Mouse (Mus musculus) heart, adult 2 months (tissue): ENCODE data around the gene Phf13. TPM values are rescaled to one million over a fixed set of nuclear protein-coding genes. Genes with fewer than 3 reads are reported as not detected.
"Not testable (repeated sequence)": the region's sequence is repeated elsewhere in the genome, so short reads cannot be mapped to it uniquely, and the experiment has no call there.

ENCODE experiments used
- DNase-seq, 2 experiments: peaks; one replicate each; pipeline ENCODE4 v3.0.0; 2021
- H3K27ac ChIP-seq: fragments of 200-600 bp; 2 replicates; pipeline ENCODE4 v1.8.1; 2022
- H3K27me3 ChIP-seq: fragments of 200-500 bp; 2 replicates; pipeline ENCODE4 v1.6.1; 2012; ENCODE audit warnings: mild to moderate bottlenecking, low read length, inconsistent platforms, mixed read lengths; ENCODE audit not compliant: control insufficient read depth, insufficient read depth
- H3K36me3 ChIP-seq: fragments of 200-500 bp; 2 replicates; pipeline ENCODE4 v1.6.1; 2012; ENCODE audit warnings: low read length, inconsistent platforms; ENCODE audit not compliant: control insufficient read depth, insufficient read depth
- H3K4me1 ChIP-seq: fragments of 200-500 bp; 2 replicates; pipeline ENCODE4 v1.6.1; 2011; ENCODE audit warnings: low read length; ENCODE audit not compliant: control insufficient read depth, insufficient read depth
- H3K4me3 ChIP-seq: fragments of 200-600 bp; 2 replicates; pipeline ENCODE4 v1.8.1; 2022
- H3K79me2 ChIP-seq: fragments of 200-500 bp; replicated peaks from 2 replicates; pipeline ENCODE4 v1.6.1; 2012; ENCODE audit warnings: mild to moderate bottlenecking, inconsistent platforms, low read length, moderate library complexity, mixed read lengths; ENCODE audit not compliant: control insufficient read depth, insufficient read depth
- H3K9ac ChIP-seq: fragments of 200-500 bp; 2 replicates; pipeline ENCODE4 v1.6.1; 2012; ENCODE audit warnings: low read depth, mild to moderate bottlenecking, control low read depth, inconsistent platforms, low read length, mixed read lengths
- CTCF ChIP-seq: fragments of 200-600 bp; IDR thresholded peaks from 2 replicates; pipeline ENCODE4 v1.8.1; 2022; ENCODE audit warnings: antibody characterized with exemption, mild to moderate bottlenecking, moderate library complexity
- EP300 ChIP-seq: fragments of 200-500 bp; IDR thresholded peaks from 2 replicates; pipeline ENCODE4 v1.6.1; 2011; ENCODE audit warnings: low read depth, low read length, control low read depth; ENCODE audit not compliant: insufficient read depth
- POLR2A ChIP-seq: fragments of 200-500 bp; IDR thresholded peaks from 2 replicates; pipeline ENCODE4 v1.6.1; 2011; ENCODE audit warnings: mild to moderate bottlenecking, low read depth, low read length, control low read depth; ENCODE audit not compliant: insufficient read depth
- WGBS: fragments of 180-500 bp; shearing (Covaris S2); methylation state at CpG from one replicate; pipeline ENCODE4 v1.1.7; 2018; 5-methylcytosine and 5-hydroxymethylcytosine counted together
- intact Hi-C: fragments of 180-260 bp; cut with DNase I; formaldehyde crosslinking; loops from one replicate; pipeline ENCODE4 v1.15.1; 2025
- polyA plus RNA-seq: library from polyadenylated mRNA; depleted of rRNA; stranded (reverse); fragments of >200 nt; gene quantifications from 2 replicates; pipeline ENCODE4 v1.2.3, GENCODE M21; 2012
- total RNA-seq, 2 experiments: library from RNA; stranded (reverse); gene quantifications; 2 replicates each; pipeline ENCODE4 v1.2.3; 2021

The Phf13 gene
- total and polyA plus RNA-seq, 3 experiments = 3.0 to 4.8 (median 4.5) TPM

DNA sequence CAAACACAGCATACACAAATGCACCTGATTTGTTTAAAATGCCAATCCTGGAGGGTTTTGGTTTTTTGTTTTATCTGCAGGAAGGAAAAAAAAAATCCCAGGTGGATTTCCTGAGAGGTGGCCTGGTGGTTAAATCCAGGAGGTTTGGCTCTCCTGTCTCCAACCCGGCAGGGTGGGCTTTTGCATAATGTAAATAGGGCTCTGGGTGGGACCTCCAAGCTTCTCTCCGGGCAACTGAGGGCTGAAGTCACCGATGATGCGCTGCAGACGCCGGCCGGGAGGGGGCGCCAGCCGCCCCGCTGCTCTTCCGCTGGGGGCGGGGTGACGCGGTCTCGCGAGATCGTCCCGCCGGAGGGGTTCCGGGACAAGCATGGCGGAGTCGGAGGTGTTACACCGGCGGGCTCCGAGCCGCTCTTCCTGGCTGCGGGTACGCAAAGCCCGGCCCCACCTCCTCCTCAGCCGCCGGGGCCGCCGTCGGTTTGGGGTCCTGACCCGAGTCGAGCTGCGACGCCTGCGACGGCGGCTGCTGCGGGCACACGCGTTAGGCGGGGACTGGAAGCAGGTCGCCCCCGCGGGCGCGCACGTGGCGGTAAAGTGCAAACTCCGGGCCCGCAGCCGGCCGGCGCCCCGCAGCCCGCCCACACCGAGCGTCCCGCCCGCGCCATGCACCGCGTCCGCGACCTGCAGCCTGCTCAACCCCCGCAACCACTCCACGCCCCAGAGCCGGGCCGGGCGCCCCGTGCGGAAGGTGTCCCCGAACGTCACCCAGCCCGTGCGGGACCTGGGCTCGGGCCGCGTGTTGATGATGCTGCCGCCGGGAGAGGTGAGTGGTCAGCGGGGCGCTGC lies 43.1 kb upstream of the Phf13 start, which contains the start of gene Nol9:
Nol9 (plus strand) TSS at position 337 of the 846 bp plus-strand sequence.
- WGBS = under 1% methylated on average over 74 of the region's 86 CpGs
- intact Hi-C loops = loop anchor here (2.0 kb wide), 2 partner anchors 58 kb away; no protein-coding TSS in a partner anchor

DNA sequence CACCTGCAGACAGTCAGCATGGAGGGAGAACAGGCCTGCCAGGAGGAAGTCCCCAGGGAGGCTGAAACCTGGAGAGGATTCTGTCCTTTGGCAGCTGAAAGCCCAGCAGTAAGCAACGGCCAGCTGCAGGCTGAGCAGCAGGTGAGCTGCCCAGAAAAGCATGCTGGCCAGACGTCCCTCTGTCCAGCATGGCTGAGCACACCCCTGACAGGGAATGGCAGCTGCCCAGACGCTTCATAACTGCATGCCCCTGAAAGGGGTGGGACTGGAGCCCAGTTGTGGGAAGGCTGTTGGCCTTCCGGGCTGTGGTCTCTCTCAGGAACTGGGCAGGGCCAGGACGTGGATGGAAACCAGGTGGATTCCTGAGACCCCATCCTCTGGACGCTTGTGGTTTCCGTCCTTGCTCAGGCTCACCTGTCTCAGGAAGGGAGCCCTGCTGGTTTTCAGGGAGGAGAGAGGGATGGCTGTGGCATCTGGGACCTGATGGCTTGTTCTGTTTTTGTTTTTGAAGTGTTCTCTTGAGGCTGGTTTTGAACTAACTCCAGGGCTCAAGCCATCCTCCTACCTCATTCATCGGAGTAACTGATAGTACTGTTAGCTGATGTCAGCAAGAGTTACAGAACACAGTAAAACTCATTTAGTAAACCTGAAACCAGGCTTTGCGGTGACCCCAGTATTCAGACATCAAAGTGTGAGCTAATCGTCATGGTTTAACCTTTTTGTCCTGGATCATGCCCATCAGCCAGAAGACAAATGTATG lies 42.3 kb upstream of the Phf13 start, which contains the start of gene Tas1r1:
Tas1r1 (minus strand) TSS at position 344 of the 760 bp plus-strand sequence.
- Histone ChIP-seq H3K9ac (peak within 1 kb of the TSS; percentile 99), H3K79me2 (peaks cover 3% of the 10 kb centered on the region), H3K4me1 (peaks cover 2% of the 10 kb centered on the region), H3K36me3 (no peaks in the 10 kb centered on the region), H3K27me3 (no peaks in the 10 kb centered on the region), H3K27ac (peak within 1 kb of the TSS; percentile 78), H3K4me3 (peak within 1 kb of the TSS; percentile 98)
- TF ChIP-seq EP300 (no peak), POLR2A (no peak), CTCF (no peak)
- WGBS = 32% methylated on average over 10 of the region's 10 CpGs
- intact Hi-C loops = loop anchor here (2.0 kb wide), 2 partner anchors 58 kb away; no protein-coding TSS in a partner anchor
- DNase-seq = no peak

More for the DNA sequence above, 43.1 kb upstream of the Phf13 start, which contains the start of gene Nol9:
- Histone ChIP-seq H3K27ac (peak within 1 kb of the TSS; percentile 78), H3K9ac (peak within 1 kb of the TSS; percentile 99), H3K27me3 (no peaks in the 10 kb centered on the region), H3K4me1 (peaks cover 2% of the 10 kb centered on the region), H3K4me3 (peak within 1 kb of the TSS; percentile 98), H3K79me2 (peaks cover 3% of the 10 kb centered on the region), H3K36me3 (no peaks in the 10 kb centered on the region)
- peak; percentile 67; the same call in 1 of the 2 replicates for TF ChIP-seq EP300
- TF ChIP-seq CTCF = no peak
- peak; percentile 76 for TF ChIP-seq POLR2A
- DNase-seq = peak; percentile 94 to 98

GRCm38 (mm10) chr4:152036464-152036863 lies 40.4 kb upstream of the Phf13 start:
- peak; percentile 55 for TF ChIP-seq CTCF
- intact Hi-C loops = not testable (repeated sequence)
- 89% methylated on average over 6 of the region's 6 CpGs for WGBS

DNA sequence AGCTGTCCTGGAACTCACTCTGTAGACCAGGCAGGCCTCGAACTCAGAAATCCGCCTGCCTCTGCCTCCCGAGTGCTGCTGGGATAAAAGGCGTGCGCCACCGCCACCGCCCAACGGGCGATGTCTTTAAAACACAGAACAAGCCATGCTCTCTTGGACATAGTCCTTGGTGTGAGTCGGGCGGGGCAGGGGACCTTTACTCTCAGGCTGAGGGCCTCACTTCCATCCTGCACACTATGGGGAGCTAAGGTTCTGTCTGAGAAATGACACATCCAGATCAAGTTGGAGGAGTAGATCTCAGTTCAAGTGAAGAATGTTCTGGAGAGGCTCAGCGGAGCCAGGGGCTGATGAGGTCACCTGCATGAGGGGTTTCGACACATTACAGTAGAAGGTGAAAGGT lies 36.9 kb upstream of the Phf13 start:
- TF ChIP-seq CTCF (no peak), POLR2A (no peak), EP300 (no peak)
- DNase-seq = no peak
- 86% methylated on average over 13 of the region's 13 CpGs for WGBS
- no peak overlapping the region for H3K27ac ChIP-seq
- no peak overlapping the region for H3K9ac ChIP-seq
- no peak overlapping the region for H3K4me3 ChIP-seq
- H3K27me3 ChIP-seq = no peaks in the 10 kb centered on the region
- no peaks in the 10 kb centered on the region for H3K36me3 ChIP-seq
- H3K79me2 ChIP-seq = no peaks in the 10 kb centered on the region
- H3K4me1 ChIP-seq = peaks cover 2% of the 10 kb centered on the region
- intact Hi-C loops = no loop called here

More at GRCm38 (mm10) chr4:152036464-152036863, 40.4 kb upstream of the Phf13 start:
- H3K27ac ChIP-seq, H3K36me3 ChIP-seq, H3K79me2 ChIP-seq, H3K27me3 ChIP-seq, DNase-seq, H3K4me1 ChIP-seq, H3K4me3 ChIP-seq, H3K9ac ChIP-seq: not testable (repeated sequence)

DNA sequence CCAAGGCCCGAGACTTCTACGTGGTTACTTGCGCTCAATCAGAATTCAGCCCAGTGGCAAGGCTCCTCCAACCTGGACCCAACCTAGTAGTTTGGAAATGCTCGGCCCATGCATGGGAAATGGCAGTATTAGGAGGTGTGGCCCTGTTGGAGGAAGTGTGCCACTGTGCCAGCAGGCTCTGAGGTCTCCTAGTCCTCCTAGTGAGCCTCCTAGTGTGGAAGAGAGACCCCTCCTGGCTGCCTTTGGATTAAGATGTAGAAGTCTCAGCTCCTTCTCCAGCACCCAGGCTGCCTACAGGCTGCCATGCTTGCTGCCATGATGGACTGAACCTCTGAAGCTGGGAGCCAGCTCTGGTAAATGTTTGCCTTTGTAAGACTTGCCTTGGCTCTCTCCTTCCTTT lies 33.9 kb upstream of the Phf13 start:
- Histone ChIP-seq H3K27me3 (no peaks in the 10 kb centered on the region), H3K4me1 (peaks cover 11% of the 10 kb centered on the region), H3K4me3 (no peak overlapping the region), H3K9ac (no peak overlapping the region), H3K27ac (no peak overlapping the region), H3K36me3 (no peaks in the 10 kb centered on the region), H3K79me2 (no peaks in the 10 kb centered on the region)
- 79% methylated on average over 4 of the region's 4 CpGs for whole genome bisulfite sequencing
- TF ChIP-seq CTCF (no peak), POLR2A (no peak), EP300 (no peak)
- intact Hi-C loops = loop anchor here (10.0 kb wide), 1 partner anchor 265 kb away; the partner anchor contains the start of genes Hes3 and Icmt
- DNase-seq = no peak
